Mouse (Mus musculus) cerebellum, adult (tissue): ENCODE results near the gene Rasgrp3.
"Not testable (repeated sequence)": the region's sequence is repeated elsewhere in the genome, so short reads cannot be mapped to it uniquely, and the experiment has no call there.

Source experiments
- ATAC-seq: cut with Nextera tagmentation; 2 replicates; pipeline ENCODE4 v1.9.2; 2017; ENCODE audit warnings: mild to moderate bottlenecking, moderate library complexity, mixed read lengths; ENCODE audit not compliant: insufficient number of reproducible peaks, low FRiP score, low TSS enrichment

Gene Rasgrp3

DNA sequence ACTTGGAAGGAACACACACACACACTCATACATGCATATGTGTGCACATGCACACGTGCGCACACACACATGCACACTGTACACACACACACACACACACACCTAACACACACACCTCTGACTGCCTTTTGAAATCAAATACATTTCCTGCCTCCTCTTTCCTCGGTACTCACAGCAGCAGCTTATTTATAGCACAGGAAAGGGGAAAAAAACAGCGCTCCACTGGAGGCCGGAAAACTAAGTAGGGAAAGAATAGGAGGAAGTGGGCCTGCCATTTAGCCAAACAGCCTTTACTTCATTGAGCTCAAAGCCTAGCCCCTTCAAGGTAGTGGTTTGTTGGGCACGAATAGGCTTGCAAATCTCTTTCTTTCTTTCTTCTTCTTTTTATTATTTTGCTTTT, at the start of gene Rasgrp3:
Rasgrp3 (plus strand) TSS at position 298 of the 400 bp plus-strand sequence.
- no peak for ATAC-seq

DNA sequence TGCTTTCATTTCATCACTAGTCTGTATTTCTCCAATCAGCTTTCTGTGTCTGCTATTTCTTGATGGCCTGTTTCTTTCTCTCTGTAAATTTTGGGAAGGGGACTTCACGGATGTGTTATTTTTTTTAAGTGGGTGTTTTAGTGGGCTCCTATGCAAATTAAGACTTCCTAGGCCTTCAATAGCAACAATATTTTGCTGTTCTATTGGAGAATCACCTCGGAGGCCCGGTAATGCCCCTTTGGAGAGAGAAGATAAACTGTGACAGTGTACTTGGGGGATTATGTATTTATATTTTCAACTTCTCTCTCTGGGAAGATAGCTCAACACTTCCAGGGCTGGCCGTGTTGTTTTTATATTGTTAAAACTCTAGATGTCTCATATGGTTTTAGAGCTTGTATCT, 47.3 kb upstream of the Rasgrp3 start:
- ATAC-seq = no peak

DNA sequence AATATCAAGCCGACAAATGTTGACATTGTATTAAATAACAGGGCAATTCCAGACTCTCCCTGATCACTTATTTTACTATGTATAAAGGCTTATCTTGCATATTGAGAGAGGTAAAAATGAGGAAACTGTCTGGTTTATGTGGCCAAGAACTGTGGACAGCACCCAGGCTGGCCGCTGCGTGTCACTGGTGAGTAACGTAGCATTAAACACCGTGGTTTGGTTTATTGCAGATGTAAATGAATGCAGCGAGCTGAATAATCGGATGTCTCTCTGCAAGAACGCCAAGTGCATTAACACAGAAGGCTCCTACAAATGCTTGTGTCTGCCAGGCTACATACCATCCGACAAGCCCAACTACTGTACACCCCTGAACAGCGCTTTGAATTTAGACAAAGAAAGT, 45.6 kb upstream of the Rasgrp3 start:
- ATAC-seq = no peak

DNA sequence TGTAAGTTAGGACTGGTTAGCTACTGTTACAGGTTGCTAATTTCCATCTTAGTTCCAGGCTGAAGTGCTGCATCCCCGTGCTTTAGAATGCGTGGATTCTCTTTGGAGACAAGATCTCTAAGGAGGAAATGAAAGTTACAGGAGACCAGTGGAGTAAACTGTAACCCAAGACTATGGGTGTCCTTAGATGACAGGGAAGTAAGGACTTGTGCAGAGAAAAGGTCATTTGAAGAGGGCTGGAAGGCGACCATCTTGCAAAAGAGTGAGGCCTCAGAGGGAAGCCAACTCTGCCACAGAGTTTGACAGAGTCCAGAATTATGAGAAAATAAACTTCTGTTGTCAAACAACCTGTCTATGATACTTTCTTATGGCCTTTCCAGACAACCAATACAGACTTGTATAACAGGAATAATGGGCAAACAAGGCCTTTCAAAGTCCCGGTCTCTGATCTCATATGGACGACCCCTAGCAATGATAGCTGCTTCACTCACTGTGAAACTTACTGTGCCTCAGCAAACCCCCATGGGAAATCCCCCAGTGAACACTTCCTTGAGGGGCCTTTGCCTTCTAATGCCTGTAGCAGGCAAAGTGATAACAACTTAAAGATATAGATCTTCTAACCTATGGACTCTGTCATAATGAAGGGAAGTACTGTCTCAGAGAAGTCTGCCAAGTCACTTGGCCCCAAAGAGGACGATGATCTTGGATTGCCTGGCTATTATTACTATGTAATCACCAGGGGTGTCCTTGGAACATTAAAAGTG, 44.1 kb upstream of the Rasgrp3 start:
- no peak for ATAC-seq

DNA sequence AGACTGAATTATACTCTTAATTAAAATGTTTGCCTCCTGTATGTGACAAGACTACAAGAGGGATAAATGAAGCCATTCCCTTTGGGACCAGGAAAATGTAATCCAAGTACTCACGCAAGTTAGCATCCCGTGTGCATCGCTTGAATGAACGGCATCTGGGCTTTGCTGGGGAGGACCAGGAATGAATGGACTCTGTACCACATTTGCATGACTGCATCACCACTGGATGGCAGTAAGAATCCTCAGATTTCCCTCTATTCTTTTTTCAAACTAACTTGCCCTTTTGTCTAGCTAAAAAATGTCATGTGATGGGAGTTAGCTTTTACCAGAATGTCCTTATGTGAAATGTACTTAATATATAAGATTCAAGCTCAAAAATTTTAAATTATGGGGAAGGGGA, 29.3 kb upstream of the Rasgrp3 start:
- no peak for ATAC-seq

DNA sequence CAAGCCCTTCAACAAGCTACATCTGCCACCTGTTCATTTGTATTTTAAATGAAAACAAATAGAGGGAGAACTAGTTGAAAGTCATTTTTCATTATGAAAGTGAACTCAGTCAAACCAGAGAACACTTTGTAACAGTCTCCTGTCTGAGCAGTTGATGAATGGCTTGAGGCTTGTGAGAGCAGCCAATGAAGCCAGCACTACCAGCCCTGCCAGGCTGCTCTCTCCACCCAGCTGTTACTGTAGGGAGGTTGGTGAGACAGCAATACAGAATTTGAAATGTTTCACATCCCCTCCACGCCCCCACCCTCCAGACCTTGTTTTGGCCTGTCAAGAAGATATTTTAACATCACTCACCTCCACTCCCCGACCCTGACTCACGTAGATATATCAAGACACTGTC, 18.8 kb upstream of the Rasgrp3 start:
- ATAC-seq = no peak

DNA sequence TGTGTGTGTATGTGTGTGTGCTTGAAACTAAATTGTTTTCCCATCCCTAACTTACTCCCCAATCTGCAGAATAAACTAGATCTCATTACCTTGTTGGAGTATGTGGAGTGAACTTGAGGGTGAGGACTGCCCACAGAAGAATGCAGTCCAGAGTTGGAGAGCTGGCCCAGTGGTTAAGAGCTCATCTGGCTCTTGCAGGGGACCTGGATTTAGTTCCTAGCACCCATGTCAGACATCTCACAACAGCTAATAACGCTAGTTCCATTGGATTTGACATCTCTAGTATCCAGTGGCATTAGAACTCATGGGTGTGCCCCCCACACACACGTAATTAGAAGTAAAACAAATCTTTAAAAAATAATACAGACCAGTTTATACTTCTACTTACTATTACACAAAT, 1.5 kb upstream of the Rasgrp3 start:
- no peak for ATAC-seq

DNA sequence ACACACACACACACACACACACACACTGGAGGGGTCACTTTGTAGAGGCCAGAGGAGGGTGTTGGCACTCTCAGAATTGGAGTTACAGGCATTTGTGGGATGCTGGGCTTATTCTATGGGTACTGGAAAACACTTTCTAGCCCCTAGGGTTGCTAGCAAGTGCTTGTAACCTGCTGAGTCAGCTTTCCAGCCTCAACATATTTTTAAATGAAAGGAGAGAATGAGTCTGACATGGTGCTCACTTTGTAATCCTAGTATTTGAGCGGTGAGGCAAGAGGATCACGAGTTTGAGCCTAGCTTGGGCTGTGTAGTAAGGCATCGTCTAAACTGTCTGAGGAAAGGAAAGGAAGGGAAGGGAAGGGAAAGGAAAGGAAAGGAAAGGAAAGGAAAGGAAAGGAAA, 825 bp upstream of the Rasgrp3 start:
- no peak for ATAC-seq

DNA sequence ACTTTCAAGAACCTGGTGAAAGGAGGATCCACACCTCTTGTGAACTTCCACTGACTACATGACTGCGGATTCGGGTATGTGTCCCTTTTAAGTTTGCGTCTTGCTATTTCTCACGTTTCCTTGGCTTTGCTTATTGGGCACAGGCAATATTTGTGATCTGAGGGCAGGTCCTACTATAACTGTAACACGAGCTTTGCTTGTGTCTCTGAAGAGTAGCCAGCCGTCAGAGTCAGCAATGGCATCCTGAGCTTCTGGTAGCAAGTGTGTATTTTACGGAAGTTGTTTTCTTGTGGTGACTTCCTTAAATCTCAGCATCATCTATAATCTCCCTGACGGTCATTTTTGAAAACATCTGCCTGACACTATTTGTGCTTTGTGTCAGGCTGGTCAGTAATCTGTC, 399 bp downstream of the Rasgrp3 start:
- ATAC-seq = no peak

DNA sequence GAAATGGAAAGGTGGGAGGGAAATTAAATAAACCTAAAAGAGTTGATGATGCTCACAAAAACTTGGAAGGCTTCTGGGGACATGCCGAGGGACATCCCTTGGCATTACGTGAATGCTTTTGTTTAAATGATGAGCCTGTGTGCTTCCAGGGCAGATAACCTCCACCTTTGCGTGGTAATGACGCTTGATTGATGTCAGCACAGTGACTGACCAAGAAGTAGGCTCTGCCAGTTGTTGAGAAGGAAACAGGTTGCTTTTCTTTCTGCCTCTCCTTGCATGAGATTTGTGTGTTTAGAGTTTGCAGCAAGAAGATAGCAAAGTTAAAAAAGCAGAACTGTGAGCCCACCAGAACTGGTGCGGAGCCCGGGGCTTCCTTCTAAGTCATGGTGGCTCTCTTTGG, 1.1 kb downstream of the Rasgrp3 start:
- no peak for ATAC-seq

DNA sequence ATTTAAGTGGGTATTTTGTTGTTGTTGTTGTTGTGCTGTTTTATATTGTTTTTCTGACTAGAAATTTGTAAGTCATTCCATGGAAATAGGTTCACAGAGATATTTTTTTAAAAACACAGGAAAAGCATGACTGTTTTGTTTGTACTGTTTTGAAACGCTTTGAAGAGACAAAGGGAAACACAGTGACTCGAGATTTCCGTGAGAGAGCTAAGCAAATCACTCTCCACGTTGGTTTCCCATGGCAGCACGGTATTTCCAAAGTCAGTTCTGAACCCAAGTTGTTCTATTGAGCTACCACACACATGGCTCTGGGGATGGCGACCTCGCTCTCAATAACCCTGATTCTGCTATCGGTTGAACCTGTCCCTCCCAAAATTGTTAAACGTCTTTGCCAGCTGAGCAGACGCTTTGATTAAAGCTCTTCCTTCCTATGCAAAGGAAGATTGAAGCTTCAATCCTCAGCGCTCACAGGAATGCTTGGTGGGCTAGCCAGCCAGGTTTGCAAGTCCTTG, 1.6 kb downstream of the Rasgrp3 start:
- ATAC-seq = no peak

DNA sequence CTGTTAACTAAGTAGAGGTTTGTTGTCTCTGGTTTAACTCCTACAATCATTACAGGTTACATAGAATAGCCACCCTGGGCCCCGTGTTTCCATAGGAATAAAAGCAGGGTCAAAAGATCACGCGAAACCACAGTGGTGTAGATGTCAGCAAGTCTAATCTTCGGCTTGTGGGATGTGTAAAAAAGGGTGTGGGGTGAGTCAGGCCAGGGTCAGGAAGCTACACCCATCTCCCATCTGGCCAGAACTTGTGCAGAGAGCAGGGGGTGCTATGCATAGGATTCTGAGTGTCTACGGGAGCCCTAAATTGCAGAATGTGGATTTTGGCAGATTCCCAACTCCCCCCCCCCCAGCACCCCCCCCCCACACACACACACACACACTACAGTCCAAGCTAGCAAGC, 2.5 kb downstream of the Rasgrp3 start:
- ATAC-seq = no peak

DNA sequence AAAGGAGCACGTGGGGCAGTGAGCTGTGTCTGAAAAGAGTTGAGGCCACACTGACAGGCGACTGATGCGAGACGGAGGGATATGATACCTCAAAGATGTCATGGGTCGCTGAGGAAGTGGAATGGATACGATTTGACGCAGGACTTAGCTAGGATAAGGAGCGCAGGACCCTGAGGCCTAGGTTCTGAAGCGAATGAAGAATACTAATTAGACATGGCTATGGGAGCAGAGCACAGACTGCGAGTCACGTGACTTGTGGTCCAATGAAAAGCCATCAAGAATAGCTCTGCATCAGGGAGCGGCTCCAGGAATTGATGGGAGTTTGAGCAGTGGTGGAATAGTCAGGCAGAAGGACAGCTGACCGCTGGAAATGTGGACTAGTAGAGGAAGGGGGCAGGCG, 3.4 kb downstream of the Rasgrp3 start:
- ATAC-seq = no peak

DNA sequence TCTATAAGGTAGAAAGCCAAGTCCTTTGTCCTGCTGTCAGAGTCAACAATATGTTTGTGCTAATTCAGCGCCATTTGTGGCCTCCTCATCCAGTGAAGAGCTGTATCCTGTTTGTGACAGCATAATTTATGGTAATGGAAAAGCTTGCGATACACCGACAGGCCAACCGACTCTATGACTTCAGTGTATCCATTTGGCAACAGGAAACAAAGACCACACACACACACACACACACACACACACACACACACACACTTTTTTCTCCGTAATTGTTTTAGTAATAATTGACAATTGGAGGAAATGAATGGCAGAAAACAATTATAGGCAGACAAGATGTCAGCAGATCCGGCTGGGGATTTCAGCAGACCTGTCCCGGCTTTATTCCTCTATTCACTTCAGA, 4.9 kb downstream of the Rasgrp3 start:
- no peak for ATAC-seq

DNA sequence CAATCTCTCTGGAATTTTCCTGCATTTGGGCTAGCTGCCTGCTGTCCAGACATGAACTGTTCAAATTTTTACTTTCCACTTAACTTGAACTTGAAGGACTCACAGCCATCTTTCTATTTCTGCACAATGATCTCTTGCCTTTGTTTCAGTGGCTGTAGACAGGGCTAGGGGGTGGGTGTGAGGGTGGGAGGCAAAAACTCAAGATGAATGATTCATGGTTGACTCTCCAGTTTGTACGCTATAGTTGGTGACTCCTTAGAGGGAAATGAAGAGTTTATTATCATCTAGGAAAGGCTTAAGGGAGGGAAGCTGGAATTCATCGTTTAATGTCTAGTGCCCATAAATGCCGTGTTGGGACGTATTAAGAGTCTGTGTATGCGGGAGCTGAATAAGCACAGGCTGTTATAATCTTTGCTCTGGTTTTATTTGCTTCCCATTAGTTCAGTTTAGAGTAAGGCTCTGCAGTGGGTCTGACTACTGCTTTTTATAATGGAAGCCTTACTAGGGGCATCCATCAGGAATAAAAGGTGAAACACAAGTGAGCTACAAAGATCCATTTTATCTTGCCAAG, 5.6 kb downstream of the Rasgrp3 start:
- ATAC-seq = no peak

DNA sequence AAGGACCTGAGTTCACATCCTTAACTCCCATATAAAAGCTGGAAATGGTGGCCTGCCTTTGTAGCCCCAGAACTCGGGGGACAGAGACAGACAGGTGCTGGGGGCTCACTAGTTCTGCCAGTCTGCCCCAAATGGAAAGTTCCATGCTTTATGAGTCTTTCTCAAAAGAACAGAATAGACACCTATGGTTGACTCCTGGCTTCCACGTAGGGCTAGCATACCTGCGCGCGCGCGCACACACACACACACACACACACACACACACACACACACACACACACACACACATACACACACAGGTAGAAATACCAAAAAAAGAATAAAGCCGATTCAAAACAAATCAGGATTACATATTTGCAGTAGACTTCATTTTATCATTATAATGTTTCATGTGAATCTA, 6.7 kb downstream of the Rasgrp3 start:
- no peak for ATAC-seq

DNA sequence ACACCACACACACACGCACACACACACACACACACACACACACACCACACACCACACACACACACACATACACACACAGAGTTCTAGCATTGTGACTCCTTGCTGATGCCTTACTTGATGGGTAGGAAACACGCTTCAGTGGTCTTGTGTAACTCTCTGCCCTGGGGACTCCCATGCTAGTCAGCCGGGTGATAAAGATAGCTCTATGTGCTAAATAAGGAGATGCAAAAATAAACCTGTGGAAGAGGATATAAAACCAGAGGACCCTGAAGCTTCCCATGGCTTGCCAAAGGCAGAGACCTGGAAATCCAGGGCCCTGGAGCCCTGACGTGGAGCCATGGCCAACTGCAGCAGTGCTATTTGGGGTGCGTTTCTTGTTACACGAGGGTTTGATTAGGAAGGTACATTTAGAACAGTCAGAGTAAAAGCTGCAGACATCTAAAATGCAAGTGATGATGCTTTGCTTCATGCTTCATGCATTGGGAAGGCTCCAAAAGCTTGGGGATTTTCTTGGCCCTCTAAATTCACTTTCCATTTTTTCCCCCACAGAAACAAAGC, 7.4 kb downstream of the Rasgrp3 start:
- no peak for ATAC-seq

DNA sequence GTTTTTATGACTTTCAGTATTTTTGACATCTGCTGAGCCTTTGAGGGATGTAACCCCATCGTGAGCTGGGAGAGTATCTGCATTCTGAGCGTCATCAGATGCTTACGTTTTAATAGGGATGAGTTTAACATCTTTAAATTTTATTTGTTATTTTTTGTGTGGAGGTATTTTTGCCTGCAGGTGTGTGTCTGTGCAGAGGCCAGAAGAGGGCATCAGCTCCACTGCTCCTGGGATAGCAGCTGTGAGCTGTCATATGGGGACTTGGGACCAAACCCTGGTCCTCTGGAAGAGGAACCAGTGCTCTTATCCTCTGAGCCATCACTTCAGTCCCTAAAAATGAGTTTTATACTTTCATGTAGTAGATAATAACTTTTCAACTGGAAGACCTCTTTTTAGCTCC, 12.6 kb downstream of the Rasgrp3 start:
- ATAC-seq = no peak

DNA sequence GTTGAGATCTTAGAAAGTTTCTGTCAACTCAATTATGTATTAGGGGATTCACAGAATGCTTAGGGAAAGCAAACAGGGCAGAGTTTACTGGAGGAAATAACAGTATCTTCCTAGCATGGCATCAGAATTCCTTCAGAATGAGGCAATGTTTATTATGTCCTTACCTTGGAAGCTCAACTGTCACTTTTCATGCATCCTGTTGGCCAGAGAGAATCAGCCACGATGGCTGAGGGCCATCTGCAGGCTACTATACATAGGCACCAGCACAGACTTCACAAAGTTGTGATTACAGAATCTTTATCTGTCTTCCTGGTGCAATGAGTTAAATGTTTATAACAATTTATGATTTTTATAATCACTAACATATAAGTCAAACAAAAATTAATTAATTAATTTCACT, 13.3 kb downstream of the Rasgrp3 start:
- ATAC-seq = no peak

DNA sequence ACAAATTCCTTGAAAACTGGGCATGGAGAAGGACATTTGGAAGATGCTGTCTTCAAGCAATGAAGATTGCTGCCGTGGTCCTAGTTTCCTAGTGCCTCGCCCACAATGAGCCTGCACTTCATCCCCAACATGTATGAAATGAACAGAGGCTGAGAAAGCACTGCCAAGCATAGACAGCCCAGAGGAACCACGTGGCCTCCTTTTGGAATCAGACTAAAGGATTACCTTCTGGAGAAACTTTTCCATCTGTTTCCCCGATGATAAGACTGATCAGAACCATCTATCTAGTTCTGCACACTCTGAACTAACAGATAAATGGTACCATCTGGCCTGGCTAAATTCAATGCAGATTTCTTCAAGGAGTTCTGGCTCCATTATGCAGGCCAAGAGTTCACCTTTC, 16.6 kb downstream of the Rasgrp3 start:
- no peak for ATAC-seq

DNA sequence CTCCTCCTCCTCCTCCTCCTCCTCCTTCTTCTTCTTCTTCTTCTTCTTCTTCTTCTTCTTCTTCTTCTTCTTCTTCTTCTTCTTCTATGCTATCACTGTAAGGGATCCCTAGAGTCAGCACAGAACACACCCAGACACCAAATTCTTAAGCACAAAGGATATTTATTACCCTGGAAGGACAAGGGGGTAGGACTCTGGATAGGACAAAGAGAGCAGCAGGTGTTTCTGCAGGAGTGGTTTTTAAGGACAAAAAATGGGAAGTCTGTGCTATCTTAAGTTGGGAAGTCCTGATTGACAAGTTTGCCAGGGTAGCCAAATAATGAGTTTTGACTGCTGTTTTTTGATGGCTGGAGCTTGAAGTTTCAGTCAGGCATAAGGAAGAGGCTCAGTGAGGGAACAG, 17.9 kb downstream of the Rasgrp3 start:
- no peak for ATAC-seq

DNA sequence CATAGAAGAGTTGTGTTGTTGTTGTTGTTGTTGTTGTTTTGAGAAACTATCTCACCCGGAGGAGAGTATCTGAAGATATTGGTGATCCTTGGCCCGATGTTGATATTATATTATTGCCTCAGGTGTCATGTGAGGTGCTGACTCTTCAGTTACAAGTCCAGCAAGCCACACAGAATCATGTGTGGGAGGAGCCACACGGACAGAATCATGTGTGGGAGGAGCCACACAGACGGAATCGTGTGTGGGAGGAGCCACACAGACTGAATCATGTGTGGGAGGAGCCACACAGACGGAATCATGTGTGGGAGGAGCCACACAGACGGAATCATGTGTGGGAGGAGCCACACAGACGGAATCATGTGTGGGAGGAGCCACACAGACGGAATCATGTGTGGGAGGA, 20.4 kb downstream of the Rasgrp3 start:
- not testable (repeated sequence) for ATAC-seq
